Mouse (Mus musculus): ENCODE results near the gene Primpol. TPM values are rescaled to one million over a fixed set of nuclear protein-coding genes. Genes with fewer than 3 reads are reported as not detected.

The Primpol gene
- polyA plus RNA-seq, 1 experiment from 2014 or later = 7.8 TPM

DNA sequence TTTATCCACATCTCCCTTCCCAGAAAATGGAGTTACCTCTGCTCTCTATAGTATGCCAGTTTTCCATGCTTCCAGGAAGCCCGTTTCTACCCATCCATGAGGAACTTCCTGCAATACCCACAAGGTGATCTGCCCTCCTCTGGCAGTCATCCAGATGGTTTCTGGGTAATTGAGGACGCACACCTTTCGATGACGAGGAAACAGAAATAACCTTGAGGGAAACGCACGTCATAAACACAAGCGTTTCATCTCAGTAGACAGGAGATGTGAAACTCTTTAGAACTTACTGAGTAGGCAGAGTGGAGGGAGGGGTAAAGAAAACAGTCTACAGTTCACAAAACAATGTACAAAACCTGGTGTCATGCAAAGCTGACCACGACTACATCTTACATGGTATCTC lies 67.0 kb downstream of the Primpol start:
- no peak overlapping the region for H3K4me3 ChIP-seq
- H3K27ac ChIP-seq = no peak overlapping the region
- WGBS = 90% methylated on average over 8 of the region's 8 CpGs

DNA sequence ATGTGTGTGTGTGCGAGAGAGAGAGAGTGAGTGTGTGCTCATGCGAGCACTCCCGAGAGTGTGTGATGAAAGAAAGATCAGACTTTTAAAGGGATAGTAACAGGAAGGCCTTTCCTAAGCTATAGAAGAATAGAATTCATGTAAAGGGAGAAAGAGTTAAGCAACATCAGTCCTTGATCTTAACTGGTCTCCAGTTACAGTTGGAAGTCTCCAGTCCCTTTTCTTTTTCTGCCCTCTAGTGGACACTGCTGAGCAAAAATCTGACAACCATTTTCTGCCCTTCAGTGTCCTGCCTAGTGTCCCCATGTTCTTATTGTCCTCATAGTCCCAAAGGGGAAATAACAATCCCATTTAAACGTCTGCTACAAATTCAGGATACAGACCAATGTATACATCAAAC lies 69.8 kb downstream of the Primpol start:
- Histone ChIP-seq H3K4me1 (peaks cover 5% of the 10 kb centered on the region), H3K9me3 (no peaks in the 10 kb centered on the region), H3K9ac (no peak overlapping the region), H3K4me2 (no peak overlapping the region), H3K27ac (no peak overlapping the region), H3K36me3 (replicated peaks) (no peaks in the 10 kb centered on the region), H3K27me3 (replicated peaks) (no peaks in the 10 kb centered on the region), H3K4me3 (no peak overlapping the region)
- 49% methylated on average over 4 of the region's 4 CpGs for whole genome bisulfite sequencing
- no peak for ATAC-seq (replicated peaks)

More for the DNA sequence above, 67.0 kb downstream of the Primpol start:
- ATAC-seq (replicated peaks) = no peak
- Histone ChIP-seq H3K9ac (no peak overlapping the region), H3K4me1 (peaks cover 11% of the 10 kb centered on the region), H3K36me3 (replicated peaks) (no peaks in the 10 kb centered on the region), H3K9me3 (no peaks in the 10 kb centered on the region), H3K4me2 (no peak overlapping the region), H3K27me3 (replicated peaks) (no peaks in the 10 kb centered on the region)

DNA sequence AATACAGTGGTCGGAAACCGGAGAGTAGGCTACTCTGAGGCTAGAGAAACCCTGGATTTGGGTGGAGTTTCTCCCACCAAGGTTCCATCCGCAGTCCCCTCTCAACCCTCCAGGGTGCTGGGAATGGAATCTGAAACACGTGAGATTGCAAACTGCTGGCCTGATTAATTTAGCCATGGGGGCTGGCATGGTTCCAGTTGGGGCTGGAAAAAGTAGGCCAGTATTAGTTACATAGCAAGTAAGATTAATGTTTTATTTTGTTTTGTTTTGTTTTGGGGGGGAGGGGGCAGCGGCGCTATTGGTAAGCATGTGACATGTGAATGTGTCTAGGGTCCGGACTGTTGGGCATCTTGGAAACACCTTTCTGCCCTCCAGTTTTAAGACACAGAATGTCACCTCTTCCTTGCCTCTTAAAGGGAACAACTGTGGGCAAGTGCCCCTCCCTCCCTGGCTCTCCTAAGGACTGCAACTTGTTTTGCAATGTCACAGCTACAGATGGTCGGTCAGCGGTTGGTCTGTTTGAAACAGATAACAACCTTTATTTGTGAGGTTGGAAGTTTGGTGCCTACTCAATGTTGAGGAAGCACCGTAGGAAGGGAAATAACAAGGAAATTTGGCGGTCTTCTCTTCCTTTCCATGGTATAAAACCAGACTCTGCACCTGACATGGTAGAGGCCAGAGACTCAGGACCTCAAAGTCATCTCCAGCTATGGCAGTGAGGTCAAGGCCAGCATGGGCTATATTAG lies 70.4 kb downstream of the Primpol start:
- no peaks in the 10 kb centered on the region for H3K36me3 ChIP-seq (replicated peaks)
- WGBS = 79% methylated on average over 11 of the region's 11 CpGs
- no peaks in the 10 kb centered on the region for H3K9me3 ChIP-seq
- peaks cover 3% of the 10 kb centered on the region; the same call in 1 of the 2 replicates for H3K4me1 ChIP-seq
- H3K4me2 ChIP-seq = no peak overlapping the region
- no peak overlapping the region for H3K4me3 ChIP-seq
- H3K27ac ChIP-seq = no peak overlapping the region
- H3K27me3 ChIP-seq (replicated peaks) = no peaks in the 10 kb centered on the region
- no peak for ATAC-seq (replicated peaks)
- no peak overlapping the region for H3K9ac ChIP-seq

- no peak overlapping the region for H3K27ac ChIP-seq
- H3K9ac ChIP-seq = no peak overlapping the region
- no peak overlapping the region for H3K4me3 ChIP-seq
- no peak for ATAC-seq (replicated peaks)
- H3K4me1 ChIP-seq = no peaks in the 10 kb centered on the region
- WGBS = 82% methylated on average over 5 of the region's 5 CpGs
- H3K4me2 ChIP-seq = no peak overlapping the region
- H3K36me3 ChIP-seq (replicated peaks) = no peaks in the 10 kb centered on the region
- no peaks in the 10 kb centered on the region for H3K9me3 ChIP-seq
- no peaks in the 10 kb centered on the region for H3K27me3 ChIP-seq (replicated peaks)
Observed at GRCm38 (mm10) chr8:46545854-46546253, 71.2 kb downstream of the Primpol start.

GRCm38 (mm10) chr8:46543662-46544061 lies 73.3 kb downstream of the Primpol start:
- 83% methylated on average over 6 of the region's 6 CpGs for WGBS
- Histone ChIP-seq H3K4me2 (no peak overlapping the region), H3K27me3 (replicated peaks) (no peaks in the 10 kb centered on the region), H3K4me3 (no peak overlapping the region), H3K9ac (no peak overlapping the region), H3K4me1 (no peaks in the 10 kb centered on the region), H3K27ac (no peak overlapping the region), H3K9me3 (no peaks in the 10 kb centered on the region), H3K36me3 (replicated peaks) (no peaks in the 10 kb centered on the region)
- no peak for ATAC-seq (replicated peaks)

- no peak overlapping the region for H3K27ac ChIP-seq
- no peak overlapping the region for H3K9ac ChIP-seq
- H3K4me2 ChIP-seq = no peak overlapping the region
- H3K4me3 ChIP-seq = no peak overlapping the region
- no peaks in the 10 kb centered on the region for H3K4me1 ChIP-seq
- ATAC-seq (replicated peaks) = no peak
- H3K9me3 ChIP-seq = no peaks in the 10 kb centered on the region
- H3K27me3 ChIP-seq (replicated peaks) = no peaks in the 10 kb centered on the region
- H3K36me3 ChIP-seq (replicated peaks) = no peaks in the 10 kb centered on the region
- WGBS = 85% methylated on average over 7 of the region's 7 CpGs
Observed at GRCm38 (mm10) chr8:46543191-46543590, 73.8 kb downstream of the Primpol start.

- Histone ChIP-seq H3K4me2 (no peak overlapping the region), H3K36me3 (replicated peaks) (no peaks in the 10 kb centered on the region), H3K9ac (no peak overlapping the region), H3K27ac (no peak overlapping the region), H3K4me3 (no peak overlapping the region), H3K4me1 (no peaks in the 10 kb centered on the region), H3K27me3 (replicated peaks) (no peaks in the 10 kb centered on the region), H3K9me3 (no peaks in the 10 kb centered on the region)
- no peak; the same call in 1 of the 2 replicates for ATAC-seq (replicated peaks)
- 57% methylated on average over 5 of the region's 5 CpGs for WGBS
Observed at GRCm38 (mm10) chr8:46539701-46540100, 77.3 kb downstream of the Primpol start.

DNA sequence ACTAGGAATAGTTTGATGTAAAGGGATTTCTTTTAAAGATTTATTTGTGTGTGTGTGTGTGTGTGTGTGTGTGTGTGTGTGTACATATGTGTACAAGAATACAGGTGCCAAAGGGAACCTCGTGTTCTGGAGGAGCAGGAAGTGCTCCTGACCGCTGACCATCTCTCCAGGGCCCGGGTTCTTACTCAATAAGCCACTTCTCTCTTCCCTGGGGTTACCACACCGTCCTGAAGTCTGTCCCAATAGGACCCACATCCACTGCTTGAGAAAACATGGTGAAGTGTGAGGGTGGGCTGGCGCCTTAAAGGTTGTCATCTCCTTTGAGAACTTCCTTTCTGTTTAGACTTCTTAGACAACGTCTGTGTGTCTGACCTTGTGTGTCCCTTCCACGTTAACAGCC lies 83.1 kb downstream of the Primpol start:
- 0 out of 2 replicates have a peak, but pooled peaks cover 3% of the 10 kb centered on the region for H3K36me3 ChIP-seq (replicated peaks)
- no peaks in the 10 kb centered on the region for H3K9me3 ChIP-seq
- no peak for ATAC-seq (replicated peaks)
- H3K4me3 ChIP-seq = no peak overlapping the region
- H3K9ac ChIP-seq = no peak overlapping the region
- no peak overlapping the region for H3K27ac ChIP-seq
- H3K27me3 ChIP-seq (replicated peaks) = no peaks in the 10 kb centered on the region
- H3K4me2 ChIP-seq = no peak overlapping the region
- no peaks in the 10 kb centered on the region for H3K4me1 ChIP-seq
- 90% methylated on average over 7 of the region's 7 CpGs for WGBS

GRCm38 (mm10) chr8:46530541-46530940 lies 86.5 kb downstream of the Primpol start:
- Histone ChIP-seq H3K36me3 (replicated peaks) (0 out of 2 replicates have a peak, but pooled peaks cover 3% of the 10 kb centered on the region), H3K4me3 (no peak overlapping the region), H3K27me3 (replicated peaks) (no peaks in the 10 kb centered on the region), H3K9me3 (no peaks in the 10 kb centered on the region), H3K27ac (no peak overlapping the region), H3K4me2 (no peak overlapping the region), H3K4me1 (no peaks in the 10 kb centered on the region), H3K9ac (no peak overlapping the region)
- ATAC-seq (replicated peaks) = no peak
- WGBS = 60% methylated on average over 4 of the region's 4 CpGs

DNA sequence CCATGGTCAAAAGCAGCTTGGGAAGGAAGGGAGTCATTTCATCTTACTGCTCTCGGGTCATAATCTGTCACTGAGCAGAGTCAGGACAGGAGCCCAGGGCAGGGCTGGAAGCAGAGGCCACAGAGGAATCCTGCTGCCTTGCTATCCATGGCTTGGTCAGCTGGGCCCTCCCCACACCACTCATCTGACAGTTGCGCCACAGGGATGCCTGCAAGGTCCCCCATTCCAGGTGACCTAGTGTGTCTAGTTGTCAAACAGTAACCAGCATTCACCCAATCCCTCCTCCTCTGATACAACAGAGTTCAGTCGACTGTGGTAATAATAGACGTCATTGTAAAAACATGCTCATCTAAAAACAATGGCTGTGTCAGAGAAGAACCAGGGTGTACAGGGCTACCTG lies 87.5 kb downstream of the Primpol start:
- ATAC-seq (replicated peaks) = no peak
- Histone ChIP-seq H3K9ac (no peak overlapping the region), H3K27me3 (replicated peaks) (no peaks in the 10 kb centered on the region), H3K9me3 (no peaks in the 10 kb centered on the region), H3K36me3 (replicated peaks) (0 out of 2 replicates have a peak, but pooled peaks cover 3% of the 10 kb centered on the region), H3K4me1 (no peaks in the 10 kb centered on the region), H3K4me3 (no peak overlapping the region), H3K27ac (no peak overlapping the region), H3K4me2 (no peak overlapping the region)
- 86% methylated on average over 4 of the region's 4 CpGs for WGBS

DNA sequence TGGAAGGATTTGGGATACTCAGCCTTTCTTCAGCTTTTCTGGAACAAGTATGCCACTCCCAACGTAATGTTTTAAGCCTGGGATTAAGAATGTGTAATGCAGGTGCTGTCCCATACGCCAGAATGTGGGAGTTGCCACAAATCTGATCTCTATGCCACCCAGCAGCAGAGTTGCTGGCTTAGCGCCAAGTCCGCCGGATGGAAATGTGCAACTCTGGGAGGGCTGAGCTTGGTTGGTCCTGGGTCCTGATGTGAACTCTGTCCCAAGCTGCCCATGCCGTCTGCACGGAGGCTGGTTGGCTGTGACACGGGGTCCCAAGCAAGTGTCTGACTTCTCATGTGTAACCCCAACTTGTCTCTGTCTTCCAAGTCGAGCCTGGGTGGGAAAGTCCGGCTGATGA lies 90.2 kb downstream of the Primpol start:
- H3K36me3 ChIP-seq (replicated peaks) = 0 out of 2 replicates have a peak, but pooled peaks cover 3% of the 10 kb centered on the region
- H3K27ac ChIP-seq = no peak overlapping the region
- ATAC-seq (replicated peaks) = no peak
- no peak overlapping the region for H3K4me3 ChIP-seq
- H3K9ac ChIP-seq = no peak overlapping the region
- WGBS = 69% methylated on average over 10 of the region's 10 CpGs
- no peaks in the 10 kb centered on the region for H3K27me3 ChIP-seq (replicated peaks)
- no peaks in the 10 kb centered on the region for H3K9me3 ChIP-seq
- H3K4me1 ChIP-seq = no peaks in the 10 kb centered on the region
- H3K4me2 ChIP-seq = no peak overlapping the region

- ATAC-seq (replicated peaks) = no peak
- whole genome bisulfite sequencing = 92% methylated on average over 8 of the region's 8 CpGs
- Histone ChIP-seq H3K4me1 (no peaks in the 10 kb centered on the region), H3K9me3 (no peaks in the 10 kb centered on the region), H3K9ac (no peak overlapping the region), H3K4me3 (no peak overlapping the region), H3K27me3 (replicated peaks) (no peaks in the 10 kb centered on the region), H3K27ac (no peak overlapping the region), H3K4me2 (no peak overlapping the region), H3K36me3 (replicated peaks) (no peaks in the 10 kb centered on the region)
Observed at GRCm38 (mm10) chr8:46526098-46526497, 90.9 kb downstream of the Primpol start.
